Mouse (Mus musculus): ENCODE measurements around the gene Vamp5. TPM values are rescaled to one million over a fixed set of nuclear protein-coding genes. Genes with fewer than 3 reads are reported as not detected.
A peak's percentile ranks its signal among the peaks of the same experiment; 100 is the strongest.

Gene Vamp5
- polyA plus RNA-seq, 1 experiment from 2014 or later = 4.9 TPM

GRCm38 (mm10) chr6:72383952-72384351 is 3.7 kb upstream of the Vamp5 start:
- Histone ChIP-seq H3K79me2 (ENCODE audit: inconsistent target) (peaks cover 17% of the 10 kb centered on the region), H3K4me3 (ENCODE audit: inconsistent target) (no peak overlapping the region), H3K36me3 (ENCODE audit: inconsistent target) (peaks cover 42% of the 10 kb centered on the region), H3K27ac (no peak overlapping the region)
- 90% methylated on average over 7 of the region's 7 CpGs for WGBS (ENCODE audit: missing documents)

GRCm38 (mm10) chr6:72383142-72383820 is 3.0 kb upstream of the Vamp5 start:
- Histone ChIP-seq H3K36me3 (ENCODE audit: inconsistent target) (peaks cover 35% of the 10 kb centered on the region), H3K79me2 (ENCODE audit: inconsistent target) (peaks cover 10% of the 10 kb centered on the region), H3K27ac (no peak overlapping the region), H3K4me3 (ENCODE audit: inconsistent target) (no peak overlapping the region)
- 82% methylated on average over 4 of the region's 6 CpGs for WGBS (ENCODE audit: missing documents)

- Histone ChIP-seq H3K36me3 (ENCODE audit: inconsistent target) (peaks cover 28% of the 10 kb centered on the region), H3K4me3 (ENCODE audit: inconsistent target) (no peak overlapping the region), H3K79me2 (ENCODE audit: inconsistent target) (peaks cover 2% of the 10 kb centered on the region; the same call in 1 of the 2 replicates), H3K27ac (0 out of 2 replicates have a peak overlapping the region, but pooled peaks have one; percentile 5)
- WGBS (ENCODE audit: missing documents) = 77% methylated on average over 4 of the region's 6 CpGs
Observed at GRCm38 (mm10) chr6:72382494-72382893, 2.2 kb upstream of the Vamp5 start.

GRCm38 (mm10) chr6:72379377-72380130 is 714 bp downstream of the Vamp5 start:
- Histone ChIP-seq H3K36me3 (ENCODE audit: inconsistent target) (0 out of 2 replicates have a peak, but pooled peaks cover 2% of the 10 kb centered on the region), H3K79me2 (ENCODE audit: inconsistent target) (no peaks in the 10 kb centered on the region), H3K4me3 (ENCODE audit: inconsistent target) (peak overlapping the region; percentile 39), H3K27ac (no peak overlapping the region)
- 30% methylated on average over 7 of the region's 7 CpGs for WGBS (ENCODE audit: missing documents)

GRCm38 (mm10) chr6:72378510-72379234 is 1.6 kb downstream of the Vamp5 start:
- WGBS (ENCODE audit: missing documents) = 89% methylated on average over 8 of the region's 8 CpGs
- Histone ChIP-seq H3K27ac (no peak overlapping the region), H3K79me2 (ENCODE audit: inconsistent target) (no peaks in the 10 kb centered on the region), H3K4me3 (ENCODE audit: inconsistent target) (no peak overlapping the region), H3K36me3 (ENCODE audit: inconsistent target) (no peaks in the 10 kb centered on the region)

GRCm38 (mm10) chr6:72374820-72375563 is 5.3 kb downstream of the Vamp5 start:
- no peak overlapping the region for H3K27ac ChIP-seq
- H3K4me3 ChIP-seq (ENCODE audit: inconsistent target) = no peak overlapping the region
- 15% methylated on average over 15 of the region's 15 CpGs for WGBS (ENCODE audit: missing documents)
- H3K36me3 ChIP-seq (ENCODE audit: inconsistent target) = no peaks in the 10 kb centered on the region
- no peaks in the 10 kb centered on the region for H3K79me2 ChIP-seq (ENCODE audit: inconsistent target)

GRCm38 (mm10) chr6:72374206-72374605 is 6.1 kb downstream of the Vamp5 start:
- WGBS (ENCODE audit: missing documents) = 85% methylated on average over 7 of the region's 7 CpGs
- Histone ChIP-seq H3K4me3 (ENCODE audit: inconsistent target) (no peak overlapping the region), H3K79me2 (ENCODE audit: inconsistent target) (no peaks in the 10 kb centered on the region), H3K27ac (no peak overlapping the region), H3K36me3 (ENCODE audit: inconsistent target) (no peaks in the 10 kb centered on the region)

GRCm38 (mm10) chr6:72373184-72373583 is 7.1 kb downstream of the Vamp5 start:
- H3K36me3 ChIP-seq (ENCODE audit: inconsistent target) = no peaks in the 10 kb centered on the region
- no peak overlapping the region for H3K27ac ChIP-seq
- no peaks in the 10 kb centered on the region for H3K79me2 ChIP-seq (ENCODE audit: inconsistent target)
- H3K4me3 ChIP-seq (ENCODE audit: inconsistent target) = no peak overlapping the region
- WGBS (ENCODE audit: missing documents) = 95% methylated on average over 4 of the region's 4 CpGs

GRCm38 (mm10) chr6:72371571-72371970 is 8.7 kb downstream of the Vamp5 start:
- no peak overlapping the region for H3K4me3 ChIP-seq (ENCODE audit: inconsistent target)
- WGBS (ENCODE audit: missing documents) = 44% methylated on average over 1 of the region's 1 CpGs
- no peaks in the 10 kb centered on the region for H3K36me3 ChIP-seq (ENCODE audit: inconsistent target)
- no peaks in the 10 kb centered on the region for H3K79me2 ChIP-seq (ENCODE audit: inconsistent target)
- no peak overlapping the region for H3K27ac ChIP-seq

GRCm38 (mm10) chr6:72371147-72371546 is 9.1 kb downstream of the Vamp5 start:
- no peak overlapping the region for H3K4me3 ChIP-seq (ENCODE audit: inconsistent target)
- no peaks in the 10 kb centered on the region for H3K36me3 ChIP-seq (ENCODE audit: inconsistent target)
- H3K79me2 ChIP-seq (ENCODE audit: inconsistent target) = no peaks in the 10 kb centered on the region
- H3K27ac ChIP-seq = no peak overlapping the region
- 86% methylated on average over 4 of the region's 5 CpGs for WGBS (ENCODE audit: missing documents)

GRCm38 (mm10) chr6:72370091-72370490 is 10.2 kb downstream of the Vamp5 start:
- H3K79me2 ChIP-seq (ENCODE audit: inconsistent target) = no peaks in the 10 kb centered on the region
- H3K4me3 ChIP-seq (ENCODE audit: inconsistent target) = no peak overlapping the region
- H3K27ac ChIP-seq = no peak overlapping the region
- 93% methylated on average over 12 of the region's 12 CpGs for WGBS (ENCODE audit: missing documents)
- H3K36me3 ChIP-seq (ENCODE audit: inconsistent target) = no peaks in the 10 kb centered on the region

- 97% methylated on average over 3 of the region's 4 CpGs for WGBS (ENCODE audit: missing documents)
- Histone ChIP-seq H3K27ac (no peak overlapping the region), H3K79me2 (ENCODE audit: inconsistent target) (no peaks in the 10 kb centered on the region), H3K36me3 (ENCODE audit: inconsistent target) (no peaks in the 10 kb centered on the region), H3K4me3 (ENCODE audit: inconsistent target) (no peak overlapping the region)
Observed at GRCm38 (mm10) chr6:72369557-72369956, 10.7 kb downstream of the Vamp5 start.

- H3K4me3 ChIP-seq (ENCODE audit: inconsistent target) = no peak overlapping the region
- H3K79me2 ChIP-seq (ENCODE audit: inconsistent target) = no peaks in the 10 kb centered on the region
- H3K27ac ChIP-seq = no peak overlapping the region
- 92% methylated on average over 2 of the region's 4 CpGs for WGBS (ENCODE audit: missing documents)
- H3K36me3 ChIP-seq (ENCODE audit: inconsistent target) = no peaks in the 10 kb centered on the region
Observed at GRCm38 (mm10) chr6:72367460-72367974, 12.8 kb downstream of the Vamp5 start.

- Histone ChIP-seq H3K36me3 (ENCODE audit: inconsistent target) (no peaks in the 10 kb centered on the region), H3K4me3 (ENCODE audit: inconsistent target) (no peak within 1 kb of the TSS), H3K27ac (no peak within 1 kb of the TSS), H3K79me2 (ENCODE audit: inconsistent target) (peaks cover 2% of the 10 kb centered on the region)
- 94% methylated on average over 4 of the region's 4 CpGs for WGBS (ENCODE audit: missing documents)
Observed at GRCm38 (mm10) chr6:72366844-72367443, 13.3 kb downstream of the Vamp5 start, which contains the start of gene Rnf181. Rnf181 (minus strand) TSS chr6:72366956.

Data from macrophage (primary cell).